Mouse (Mus musculus) lung, adult 2 months (tissue): ENCODE measurements around the gene Prdm16. TPM values are rescaled to one million over a fixed set of nuclear protein-coding genes. Genes with fewer than 3 reads are reported as not detected.

ENCODE experiments used
- DNase-seq: peaks from one replicate; pipeline ENCODE4 v3.0.0; 2022
- H3K4me1 ChIP-seq: fragments of 200-500 bp; 2 replicates; pipeline ENCODE4 v1.6.1; 2011; ENCODE audit warnings: low read length; ENCODE audit not compliant: control insufficient read depth, insufficient read depth
- H3K4me3 ChIP-seq: fragments of 200-500 bp; replicated peaks from 2 replicates; pipeline ENCODE3; 2011; ENCODE audit warnings: low read depth, mild to moderate bottlenecking, control low read depth, low read length; ENCODE audit errors: extremely low read depth
- CTCF ChIP-seq: fragments of 200-500 bp; IDR thresholded peaks from 2 replicates; pipeline ENCODE4 v1.5.1; 2011; ENCODE audit warnings: mild to moderate bottlenecking, low read length, control low read depth; ENCODE audit not compliant: insufficient read depth
- POLR2A ChIP-seq: fragments of 200-500 bp; IDR thresholded peaks from 2 replicates; pipeline ENCODE4 v1.6.1; 2011; ENCODE audit warnings: low read depth, mild to moderate bottlenecking, control low read depth, low read length, borderline replicate concordance; ENCODE audit errors: extremely low read depth
- WGBS: fragments of 180-500 bp; shearing (Covaris S2); methylation state at CpG from one replicate; pipeline ENCODE4 v1.1.7; 2018; 5-methylcytosine and 5-hydroxymethylcytosine counted together
- polyA plus RNA-seq: library from polyadenylated mRNA; depleted of rRNA; stranded (reverse); fragments of >200 nt; gene quantifications from 2 replicates; pipeline ENCODE4 v1.2.3, GENCODE M21; 2012

Prdm16 gene
- polyA plus RNA-seq, 1 experiment: 18.3 TPM

DNA sequence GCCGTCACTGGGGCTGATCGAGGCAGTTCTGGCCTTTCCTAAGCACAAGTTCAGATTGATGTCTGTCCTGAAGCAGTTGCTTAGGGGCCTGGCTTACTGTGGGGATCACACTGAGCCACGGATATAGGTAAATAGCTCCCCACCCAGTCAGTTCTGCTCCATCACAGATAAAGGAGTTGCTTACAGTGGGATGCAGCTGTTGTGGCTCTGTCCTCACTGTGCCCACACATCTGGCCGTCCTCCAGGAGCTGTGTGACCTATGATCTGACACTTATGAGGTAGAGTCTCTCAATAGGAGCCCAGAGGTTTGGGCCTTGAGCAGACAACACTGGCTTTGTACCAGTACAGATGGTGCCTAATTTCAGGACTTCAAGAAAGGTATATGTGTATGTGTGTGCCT, 142.7 kb downstream of the Prdm16 start:
- Histone ChIP-seq H3K4me1 (peaks cover 9% of the 10 kb centered on the region; the same call in 1 of the 2 replicates), H3K4me3 (no peak overlapping the region)
- 47% methylated on average over 4 of the region's 4 CpGs for WGBS
- TF ChIP-seq CTCF (no peak), POLR2A (no peak)
- no peak for DNase-seq

GRCm38 (mm10) chr4:154492714-154493121, 144.0 kb downstream of the Prdm16 start:
- 86% methylated on average over 11 of the region's 11 CpGs for WGBS
- DNase-seq: no peak
- H3K4me3 ChIP-seq: no peak overlapping the region
- H3K4me1 ChIP-seq: peaks cover 7% of the 10 kb centered on the region; the same call in 1 of the 2 replicates
- TF ChIP-seq CTCF: no peak
- no peak for TF ChIP-seq POLR2A

DNA sequence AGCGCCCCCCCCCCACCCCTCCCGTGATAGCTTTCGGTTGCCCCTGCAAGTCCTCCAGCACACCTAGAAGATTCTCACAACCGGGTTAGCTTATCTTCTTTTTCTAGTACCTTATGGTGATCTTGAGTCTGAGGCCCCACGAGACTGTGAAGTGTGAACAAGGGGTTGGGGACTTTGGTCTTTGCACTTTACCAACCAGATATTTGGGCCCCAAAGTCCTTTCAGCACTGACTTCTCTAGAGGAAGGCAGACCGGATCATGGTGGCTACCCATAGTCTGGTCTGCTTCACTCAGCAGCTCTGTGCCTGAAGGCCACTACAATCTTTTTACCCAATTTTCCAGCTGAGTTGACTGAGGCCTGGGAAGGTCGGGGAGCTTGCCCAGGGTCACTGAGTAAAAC, 144.4 kb downstream of the Prdm16 start:
- 75% methylated on average over 7 of the region's 7 CpGs for WGBS
- DNase-seq: no peak
- Histone ChIP-seq H3K4me3 (no peak overlapping the region), H3K4me1 (peaks cover 3% of the 10 kb centered on the region; the same call in 1 of the 2 replicates)
- no peak for TF ChIP-seq POLR2A
- TF ChIP-seq CTCF: no peak

DNA sequence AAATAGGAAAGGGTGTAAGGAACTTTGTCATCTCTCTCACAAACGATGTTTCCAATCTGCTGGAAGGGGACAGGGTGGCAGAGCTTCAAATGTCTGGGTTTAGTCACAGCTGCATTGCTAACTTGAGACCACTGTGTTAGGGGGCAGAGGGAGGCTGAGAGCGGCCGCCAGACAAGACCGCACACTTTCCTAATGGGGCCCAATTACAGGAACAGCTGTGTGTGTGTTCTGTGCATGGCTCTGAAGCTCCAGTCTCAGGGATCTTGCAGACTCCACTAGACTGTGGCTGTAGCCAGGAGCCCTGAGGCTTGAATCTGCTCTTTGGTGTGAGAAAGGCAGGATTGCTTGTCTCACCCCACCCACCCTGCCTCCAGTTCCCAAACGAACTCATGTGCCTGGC, 148.6 kb downstream of the Prdm16 start:
- Histone ChIP-seq H3K4me3 (no peak overlapping the region), H3K4me1 (no peaks in the 10 kb centered on the region)
- TF ChIP-seq CTCF: no peak
- no peak for DNase-seq
- WGBS: 66% methylated on average over 5 of the region's 5 CpGs

- Histone ChIP-seq H3K4me3 (no peak overlapping the region), H3K4me1 (peaks cover 17% of the 10 kb centered on the region)
- no peak for TF ChIP-seq CTCF
- TF ChIP-seq POLR2A: no peak
- no peak for DNase-seq
- WGBS: 69% methylated on average over 14 of the region's 14 CpGs
Observed at GRCm38 (mm10) chr4:154482695-154483094, 154.0 kb downstream of the Prdm16 start.

DNA sequence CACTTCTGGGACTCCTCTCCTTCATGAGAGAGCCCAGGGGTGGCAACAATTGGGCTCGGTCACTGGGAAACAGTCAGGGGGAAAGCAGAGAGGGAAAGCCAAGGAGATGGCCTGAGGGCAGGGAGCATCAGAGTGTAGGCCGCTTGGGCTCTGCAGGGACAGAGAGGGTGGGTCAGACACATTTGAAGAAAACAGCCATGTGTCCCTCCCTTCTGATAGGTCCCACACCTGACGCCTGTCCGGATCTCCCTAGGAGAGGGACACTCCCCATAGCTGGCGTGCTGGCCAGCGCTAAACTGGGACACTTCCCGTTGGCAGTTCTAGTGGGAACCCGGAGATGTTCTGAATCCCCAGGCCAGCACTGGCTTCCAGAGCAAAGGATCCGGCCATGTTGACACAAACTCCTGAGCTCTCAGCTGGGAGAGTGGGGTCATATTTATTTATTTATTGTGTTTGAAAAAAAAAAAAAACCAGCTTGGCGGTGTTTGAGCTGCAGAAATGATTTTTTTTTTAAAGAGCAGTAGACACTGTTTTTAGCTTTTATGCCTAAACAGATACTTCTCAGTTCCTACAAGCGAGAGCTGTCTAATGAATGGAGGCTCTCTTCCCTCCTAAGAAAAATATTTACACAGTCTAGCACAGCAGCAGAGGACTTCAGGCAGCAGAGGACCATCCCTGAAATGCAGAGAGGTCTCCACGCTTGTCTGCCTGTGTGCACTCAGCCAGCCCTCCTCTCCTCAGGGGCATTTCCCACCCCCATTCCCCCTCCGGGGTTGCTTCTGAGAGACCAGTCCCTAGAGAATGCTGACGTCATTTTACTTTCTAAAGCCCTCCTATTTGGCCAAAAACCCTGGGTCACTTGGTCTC, 154.7 kb downstream of the Prdm16 start:
- 24% methylated on average over 14 of the region's 14 CpGs for WGBS
- peaks cover 17% of the 10 kb centered on the region for H3K4me1 ChIP-seq
- peak; percentile 31 for DNase-seq
- H3K4me3 ChIP-seq: no peak overlapping the region
- TF ChIP-seq POLR2A (no peak), CTCF (no peak)

DNA sequence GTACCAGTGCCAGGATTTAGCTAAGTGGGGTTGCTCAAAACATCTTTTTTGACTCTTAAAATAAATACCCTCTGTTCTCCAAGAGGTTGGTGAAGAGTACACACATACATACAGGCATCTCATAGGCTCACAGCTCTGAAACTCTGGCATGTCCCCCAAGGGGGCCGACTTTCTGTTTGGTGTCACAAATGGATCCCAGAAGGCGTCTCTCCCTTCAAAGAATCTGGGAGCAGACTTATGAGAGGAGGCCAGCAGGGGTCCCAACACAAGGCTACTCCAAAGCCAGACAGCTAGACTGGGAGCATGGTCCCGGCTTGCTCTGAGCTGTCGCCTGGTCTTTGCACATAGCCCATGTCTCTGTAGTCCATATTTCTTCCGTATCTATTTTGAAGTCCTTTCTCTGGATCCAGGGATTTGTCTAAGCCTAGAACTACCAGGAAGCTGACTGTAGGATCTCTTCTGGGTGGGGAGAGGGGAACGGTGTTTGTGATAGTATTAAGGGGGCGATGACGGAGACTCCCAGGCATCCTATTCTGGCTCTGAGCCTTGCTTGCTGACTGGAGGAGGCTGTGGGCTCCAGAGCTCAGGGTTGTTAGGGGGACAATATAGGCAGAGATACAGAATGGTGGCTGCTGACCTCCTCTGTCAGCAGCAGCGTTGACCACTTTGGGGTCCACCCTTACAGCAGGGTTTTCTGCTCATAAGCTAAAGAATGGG, 156.0 kb downstream of the Prdm16 start:
- TF ChIP-seq CTCF (no peak), POLR2A (no peak)
- no peak overlapping the region for H3K4me3 ChIP-seq
- 44% methylated on average over 9 of the region's 9 CpGs for WGBS
- no peak for DNase-seq
- H3K4me1 ChIP-seq: peaks cover 17% of the 10 kb centered on the region

- WGBS: 28% methylated on average over 15 of the region's 15 CpGs
- Histone ChIP-seq H3K4me3 (no peak overlapping the region), H3K4me1 (peaks cover 17% of the 10 kb centered on the region)
- TF ChIP-seq POLR2A (no peak), CTCF (no peak)
- DNase-seq: peak; percentile 35
Observed at GRCm38 (mm10) chr4:154480143-154480542, 156.5 kb downstream of the Prdm16 start.

DNA sequence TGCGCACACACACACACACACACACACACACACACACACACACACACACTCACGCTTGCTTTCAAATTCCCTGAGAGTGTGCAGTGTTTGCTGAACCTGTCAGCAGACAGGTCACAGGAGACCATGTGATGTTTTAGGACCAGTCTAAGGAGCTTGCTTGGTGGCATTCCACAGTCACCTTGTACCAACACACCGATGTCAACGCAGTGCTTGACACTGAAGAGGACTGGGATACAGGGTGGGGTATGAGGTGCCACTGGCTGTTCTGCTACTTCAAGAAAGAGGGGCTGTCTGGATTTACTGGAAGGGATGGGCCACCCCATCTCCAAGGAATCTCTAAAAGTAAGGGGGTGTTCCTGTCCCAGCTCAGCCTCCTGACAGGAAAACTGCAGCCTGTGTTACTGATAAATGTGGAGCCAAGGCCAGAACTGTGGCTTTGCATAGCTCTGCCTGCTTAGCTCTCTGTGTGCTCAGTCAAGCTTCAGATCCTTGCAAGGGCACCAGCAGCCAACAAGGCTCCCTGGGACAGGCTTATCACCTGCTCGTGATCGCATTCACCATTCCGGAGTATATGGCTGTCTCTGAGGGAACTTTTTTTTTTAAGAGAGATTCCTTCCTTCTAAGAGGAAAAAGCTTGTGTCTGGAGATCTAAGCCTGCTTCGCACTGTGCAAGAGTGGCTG, 157.6 kb downstream of the Prdm16 start:
- peaks cover 17% of the 10 kb centered on the region for H3K4me1 ChIP-seq
- WGBS: 63% methylated on average over 8 of the region's 8 CpGs

More for the DNA sequence above, 157.6 kb downstream of the Prdm16 start:
- no peak overlapping the region for H3K4me3 ChIP-seq
- TF ChIP-seq CTCF: no peak
- TF ChIP-seq POLR2A: no peak
- DNase-seq: peak; percentile 70
